Mouse (Mus musculus): Measurements from ENCODE around the gene Trpm1. TPM values are rescaled to one million over a fixed set of nuclear protein-coding genes. Genes with fewer than 3 reads are reported as not detected.

Trpm1 gene
- polyA plus RNA-seq, 2 experiments: not detected

GRCm38 (mm10) chr7:64155687-64156086 is 2.1 kb downstream of the Trpm1 start:
- H3K9ac ChIP-seq (replicated peaks): no peak overlapping the region
- ATAC-seq (ENCODE audit: insufficient read depth) (0 out of 2 replicates have a peak, but pooled peaks have one; percentile 43), DNase-seq (ENCODE audit: low read depth in 3 of 3, low spot score in 3 of 3) (peak in 1 of 3 experiments; percentile 22)
- H3K27me3 ChIP-seq (ENCODE audit: control insufficient read depth, insufficient read depth, low read length): no peaks in the 10 kb centered on the region
- no peaks in the 10 kb centered on the region for H3K9me3 ChIP-seq (ENCODE audit: control insufficient read depth, low read length)
- H3K4me2 ChIP-seq (ENCODE audit: low read depth): no peak overlapping the region
- no peak for TF ChIP-seq EP300 (IDR thresholded peaks at IDR 0.05; ENCODE audit: low read depth)
- TF ChIP-seq CTCF (IDR thresholded peaks at IDR 0.05; ENCODE audit: low read depth): peak; percentile 59
- H3K27ac ChIP-seq: no peak overlapping the region
- no peaks in the 10 kb centered on the region for H3K4me1 ChIP-seq (replicated peaks; ENCODE audit: control insufficient read depth in 2 of 2, insufficient read depth in 2 of 2, low read length in 1 of 2)
- 6% methylated on average over 10 of the region's 10 CpGs for WGBS (ENCODE audit: insufficient replicate concordance)
- H3K4me3 ChIP-seq (ENCODE audit: insufficient read depth in 1 of 2, low read depth in 2 of 2, low read length in 2 of 2): no peak overlapping the region
- H3K36me3 ChIP-seq (replicated peaks; ENCODE audit: control insufficient read depth, insufficient read depth, low read depth): no peaks in the 10 kb centered on the region

GRCm38 (mm10) chr7:64156271-64156911 is 2.8 kb downstream of the Trpm1 start:
- TF ChIP-seq EP300 (IDR thresholded peaks at IDR 0.05; ENCODE audit: low read depth) (no peak), CTCF (IDR thresholded peaks at IDR 0.05; ENCODE audit: low read depth) (no peak)

GRCm38 (mm10) chr7:64156918-64157690 is 3.5 kb downstream of the Trpm1 start:
- WGBS (ENCODE audit: insufficient replicate concordance): 53% methylated on average over 7 of the region's 7 CpGs
- H3K4me3 ChIP-seq (ENCODE audit: insufficient read depth in 1 of 2, low read depth in 2 of 2, low read length in 2 of 2): no peak overlapping the region
- H3K27me3 ChIP-seq (ENCODE audit: control insufficient read depth, insufficient read depth, low read length): no peaks in the 10 kb centered on the region
- ATAC-seq (ENCODE audit: insufficient read depth): no peak
- H3K9me3 ChIP-seq (ENCODE audit: control insufficient read depth, low read length): no peaks in the 10 kb centered on the region
- H3K27ac ChIP-seq: no peak overlapping the region
- H3K36me3 ChIP-seq (replicated peaks; ENCODE audit: control insufficient read depth, insufficient read depth, low read depth): no peaks in the 10 kb centered on the region
- no peaks in the 10 kb centered on the region for H3K4me1 ChIP-seq (replicated peaks; ENCODE audit: control insufficient read depth in 2 of 2, insufficient read depth in 2 of 2, low read length in 1 of 2)
- no peak for DNase-seq (ENCODE audit: low read depth in 3 of 3, low spot score in 3 of 3)
- no peak overlapping the region for H3K4me2 ChIP-seq (ENCODE audit: low read depth)
- H3K9ac ChIP-seq (replicated peaks): no peak overlapping the region
- TF ChIP-seq CTCF (IDR thresholded peaks at IDR 0.05; ENCODE audit: low read depth) (no peak), EP300 (IDR thresholded peaks at IDR 0.05; ENCODE audit: low read depth) (no peak)

More at GRCm38 (mm10) chr7:64156271-64156911, 2.8 kb downstream of the Trpm1 start:
- Histone ChIP-seq H3K9ac (replicated peaks) (no peak overlapping the region), H3K27ac (no peak overlapping the region), H3K36me3 (replicated peaks; ENCODE audit: control insufficient read depth, insufficient read depth, low read depth) (no peaks in the 10 kb centered on the region), H3K4me3 (ENCODE audit: insufficient read depth in 1 of 2, low read depth in 2 of 2, low read length in 2 of 2) (no peak overlapping the region), H3K4me2 (ENCODE audit: low read depth) (no peak overlapping the region), H3K27me3 (ENCODE audit: control insufficient read depth, insufficient read depth, low read length) (no peaks in the 10 kb centered on the region), H3K9me3 (ENCODE audit: control insufficient read depth, low read length) (no peaks in the 10 kb centered on the region), H3K4me1 (replicated peaks; ENCODE audit: control insufficient read depth in 2 of 2, insufficient read depth in 2 of 2, low read length in 1 of 2) (no peaks in the 10 kb centered on the region)
- DNase-seq (ENCODE audit: low read depth in 3 of 3, low spot score in 3 of 3) (no peak), ATAC-seq (ENCODE audit: insufficient read depth) (no peak)
- WGBS (ENCODE audit: insufficient replicate concordance): 53% methylated on average over 5 of the region's 5 CpGs

GRCm38 (mm10) chr7:64158281-64159055 is 4.8 kb downstream of the Trpm1 start:
- H3K4me1 ChIP-seq (replicated peaks; ENCODE audit: control insufficient read depth in 2 of 2, insufficient read depth in 2 of 2, low read length in 1 of 2): no peaks in the 10 kb centered on the region
- DNase-seq (ENCODE audit: low read depth in 3 of 3, low spot score in 3 of 3) (no peak), ATAC-seq (ENCODE audit: insufficient read depth) (no peak)
- H3K9me3 ChIP-seq (ENCODE audit: control insufficient read depth, low read length): no peaks in the 10 kb centered on the region
- no peaks in the 10 kb centered on the region for H3K36me3 ChIP-seq (replicated peaks; ENCODE audit: control insufficient read depth, insufficient read depth, low read depth)
- H3K4me2 ChIP-seq (ENCODE audit: low read depth): no peak overlapping the region
- WGBS (ENCODE audit: insufficient replicate concordance): 62% methylated on average over 12 of the region's 12 CpGs
- no peak overlapping the region for H3K27ac ChIP-seq
- no peaks in the 10 kb centered on the region for H3K27me3 ChIP-seq (ENCODE audit: control insufficient read depth, insufficient read depth, low read length)
- no peak for TF ChIP-seq EP300 (IDR thresholded peaks at IDR 0.05; ENCODE audit: low read depth)
- TF ChIP-seq CTCF (IDR thresholded peaks at IDR 0.05; ENCODE audit: low read depth): no peak
- H3K4me3 ChIP-seq (ENCODE audit: insufficient read depth in 1 of 2, low read depth in 2 of 2, low read length in 2 of 2): no peak overlapping the region
- H3K9ac ChIP-seq (replicated peaks): no peak overlapping the region
